Mouse (Mus musculus) olfactory bulb, adult 2 months (tissue): ENCODE measurements around the gene Hivep3. TPM values are rescaled to one million over a fixed set of nuclear protein-coding genes. Genes with fewer than 3 reads are reported as not detected.

ENCODE experiments used
- H3K27ac ChIP-seq: fragments of 200-500 bp; 2 replicates; pipeline ENCODE4 v1.5.1; 2012; ENCODE audit warnings: low read depth, low read length; ENCODE audit not compliant: insufficient read depth
- H3K4me1 ChIP-seq: fragments of 200-500 bp; 2 replicates; pipeline ENCODE4 v1.6.1; 2012; ENCODE audit warnings: low read length; ENCODE audit not compliant: control insufficient read depth, insufficient read depth
- H3K4me3 ChIP-seq: fragments of 200-500 bp; 2 replicates; pipeline ENCODE4 v1.5.1; 2012; ENCODE audit warnings: mild to moderate bottlenecking, low read depth, low read length, moderate library complexity; ENCODE audit not compliant: insufficient read depth
- CTCF ChIP-seq: fragments of 200-500 bp; IDR thresholded peaks from 2 replicates; pipeline ENCODE4 v1.5.1; 2012; ENCODE audit warnings: low read depth, mild to moderate bottlenecking, low read length, moderate library complexity; ENCODE audit not compliant: insufficient read depth
- POLR2A ChIP-seq: fragments of 200-500 bp; IDR thresholded peaks from 2 replicates; pipeline ENCODE4 v1.6.1; 2012; ENCODE audit warnings: mild to moderate bottlenecking, low read depth, low read length, moderate library complexity; ENCODE audit not compliant: insufficient read depth
- WGBS: fragments of 180-500 bp; shearing (Covaris S2); methylation state at CpG from one replicate; pipeline ENCODE4 v1.1.7; 2018; 5-methylcytosine and 5-hydroxymethylcytosine counted together
- polyA plus RNA-seq: library from polyadenylated mRNA; stranded (reverse); fragments of >200 nt; gene quantifications from 2 replicates; pipeline ENCODE4 v1.2.4, GENCODE M21; 2012; ENCODE audit warnings: low replicate concordance; ENCODE audit not compliant: missing spikeins, insufficient read depth, insufficient read length

Hivep3 gene
- polyA plus RNA-seq, 1 experiment, result 55.7 TPM

DNA sequence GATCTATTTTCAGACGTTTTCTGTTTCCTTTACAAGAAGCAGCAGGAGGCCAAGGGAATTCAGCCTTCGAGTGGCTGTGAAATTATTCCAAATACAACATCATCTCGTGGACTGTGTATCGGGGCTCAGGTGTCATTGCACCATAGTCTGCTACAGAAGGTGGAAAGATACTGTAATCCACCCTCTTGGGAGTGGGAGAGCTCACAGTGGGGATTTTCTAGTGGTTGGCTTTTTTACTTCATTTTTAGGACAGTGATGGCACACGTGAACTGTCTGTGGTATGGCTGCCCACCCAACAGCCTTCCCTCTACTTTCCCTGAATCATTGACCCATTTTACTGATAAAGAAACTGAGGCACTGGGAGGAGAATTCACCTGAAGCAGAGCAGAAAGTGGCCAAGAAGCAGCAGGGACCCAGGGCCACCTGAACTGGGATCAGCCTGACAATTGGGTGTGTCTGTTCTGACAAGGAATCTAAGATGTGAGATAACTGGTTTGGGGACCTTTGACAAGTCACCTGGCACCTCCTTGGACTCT is 233.6 kb downstream of the Hivep3 start:
- 39% methylated on average over 5 of the region's 5 CpGs for WGBS
- Histone ChIP-seq H3K4me3 (no peak overlapping the region), H3K27ac (peak overlapping the region; percentile 7; the same call in 1 of the 2 replicates), H3K4me1 (peaks cover 58% of the 10 kb centered on the region)
- TF ChIP-seq POLR2A, result no peak
- TF ChIP-seq CTCF, result no peak

DNA sequence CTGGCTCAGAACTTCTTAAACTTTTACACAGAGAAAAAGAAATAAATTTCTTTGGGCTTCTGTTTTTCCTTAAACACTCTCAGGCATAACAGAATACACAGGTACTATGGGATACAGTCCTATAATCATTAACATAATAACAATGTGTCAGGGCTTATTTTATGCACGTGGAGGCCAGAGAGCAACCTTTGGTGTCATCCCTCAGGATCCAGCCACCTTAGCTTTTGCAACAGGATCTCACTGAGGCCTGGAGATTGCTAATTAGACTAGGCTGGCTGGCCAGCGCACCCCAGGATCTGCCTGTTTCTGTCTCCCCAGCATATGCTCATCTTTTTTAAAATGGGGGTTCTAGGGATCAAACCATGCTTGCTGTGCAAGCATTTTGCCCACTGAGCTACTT is 234.1 kb downstream of the Hivep3 start:
- peaks cover 60% of the 10 kb centered on the region for H3K4me1 ChIP-seq
- no peak overlapping the region for H3K27ac ChIP-seq
- no peak for TF ChIP-seq POLR2A
- TF ChIP-seq CTCF, result no peak
- 55% methylated on average over 2 of the region's 2 CpGs for WGBS
- H3K4me3 ChIP-seq, result no peak overlapping the region

DNA sequence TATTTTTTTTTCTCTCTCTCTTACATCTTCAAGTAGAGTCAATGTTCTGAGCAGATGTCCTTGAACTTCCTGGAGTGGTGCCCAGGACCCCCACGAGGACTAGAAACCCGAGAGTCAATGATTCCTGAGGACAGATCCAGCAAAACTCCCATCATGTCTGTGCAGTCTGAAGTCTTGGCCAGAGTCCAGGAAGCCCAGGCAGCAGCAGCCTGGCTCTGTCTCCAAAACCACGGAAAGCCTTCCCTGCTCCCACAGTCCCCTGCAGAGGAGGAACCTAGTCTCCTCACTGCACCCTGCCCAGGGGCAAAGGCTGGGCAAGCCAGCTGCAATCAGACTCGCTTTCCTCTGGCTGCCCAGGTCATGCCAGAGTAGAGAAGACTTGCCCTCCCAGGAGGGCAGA is 234.5 kb downstream of the Hivep3 start:
- Histone ChIP-seq H3K27ac (peak overlapping the region; percentile 63), H3K4me1 (peaks cover 62% of the 10 kb centered on the region), H3K4me3 (no peak overlapping the region)
- TF ChIP-seq POLR2A (no peak), CTCF (no peak)
- 16% methylated on average over 4 of the region's 4 CpGs for WGBS

DNA sequence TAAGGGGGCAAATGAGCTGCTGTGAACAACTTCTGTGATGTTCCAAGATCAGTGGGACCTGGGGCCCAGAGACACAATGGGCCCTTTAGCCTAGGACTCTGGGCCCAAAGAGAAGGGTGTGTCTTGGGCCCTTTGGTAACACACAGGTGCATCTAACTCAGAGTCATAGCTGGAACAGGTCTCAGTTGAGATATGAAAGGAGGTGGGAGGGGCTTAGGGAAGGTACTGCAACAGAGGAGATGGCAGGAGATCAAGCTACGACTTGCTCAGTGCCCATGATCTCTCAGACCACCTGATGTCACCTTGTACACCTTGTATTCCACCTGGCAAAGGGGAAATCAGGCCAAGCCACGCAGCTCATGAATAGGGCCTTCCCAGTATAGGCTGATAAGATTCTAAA is 235.3 kb downstream of the Hivep3 start:
- no peak overlapping the region for H3K27ac ChIP-seq
- no peak overlapping the region for H3K4me3 ChIP-seq
- WGBS, result 89% methylated on average over 2 of the region's 2 CpGs
- TF ChIP-seq POLR2A (no peak), CTCF (no peak)
- H3K4me1 ChIP-seq, result peaks cover 60% of the 10 kb centered on the region

DNA sequence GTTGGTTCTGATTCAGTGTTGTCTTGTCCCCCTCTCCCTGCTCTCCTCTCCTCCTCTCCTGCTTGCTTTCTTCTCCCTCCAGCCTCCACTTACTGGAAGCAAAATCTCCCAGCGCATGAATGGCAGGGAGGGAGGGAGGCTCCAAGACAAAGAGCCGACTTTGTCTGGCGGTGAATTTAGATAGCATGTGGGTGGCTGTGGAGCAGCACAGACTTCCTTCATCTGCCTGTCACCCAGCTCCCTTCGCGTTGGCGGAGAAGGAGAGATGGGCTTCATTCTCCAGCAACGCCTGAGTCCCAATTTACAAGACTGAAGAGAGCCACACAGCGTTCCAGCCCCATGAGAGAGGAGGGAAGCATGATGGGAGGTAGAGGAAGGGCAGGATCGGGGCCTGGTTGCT is 236.6 kb downstream of the Hivep3 start:
- WGBS, result 13% methylated on average over 9 of the region's 9 CpGs
- peaks cover 52% of the 10 kb centered on the region for H3K4me1 ChIP-seq
- TF ChIP-seq POLR2A (no peak), CTCF (no peak)
- H3K4me3 ChIP-seq, result no peak overlapping the region
- H3K27ac ChIP-seq, result peak overlapping the region; percentile 40

DNA sequence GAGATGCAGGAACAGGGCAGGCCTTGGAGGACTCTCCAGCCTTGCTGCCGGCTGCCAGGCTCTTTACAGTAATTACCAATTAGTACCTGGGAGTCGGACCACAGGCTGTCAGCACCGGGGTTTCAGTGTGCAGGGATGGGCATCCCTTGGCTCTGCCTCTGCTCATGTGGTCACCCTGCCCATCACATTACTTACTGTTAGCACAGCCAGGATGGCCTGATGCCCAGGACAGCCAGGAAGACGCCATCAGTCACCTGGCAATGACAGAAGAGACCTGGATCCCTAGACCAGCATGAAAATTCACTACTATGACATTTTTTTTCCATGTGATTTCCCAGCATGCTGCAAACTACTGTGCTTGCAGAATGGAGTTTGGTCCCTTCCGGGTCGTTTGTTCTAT is 238.8 kb downstream of the Hivep3 start:
- 73% methylated on average over 6 of the region's 6 CpGs for WGBS
- TF ChIP-seq CTCF (no peak), POLR2A (no peak)
- Histone ChIP-seq H3K4me3 (no peak overlapping the region), H3K4me1 (peaks cover 45% of the 10 kb centered on the region), H3K27ac (no peak overlapping the region)

DNA sequence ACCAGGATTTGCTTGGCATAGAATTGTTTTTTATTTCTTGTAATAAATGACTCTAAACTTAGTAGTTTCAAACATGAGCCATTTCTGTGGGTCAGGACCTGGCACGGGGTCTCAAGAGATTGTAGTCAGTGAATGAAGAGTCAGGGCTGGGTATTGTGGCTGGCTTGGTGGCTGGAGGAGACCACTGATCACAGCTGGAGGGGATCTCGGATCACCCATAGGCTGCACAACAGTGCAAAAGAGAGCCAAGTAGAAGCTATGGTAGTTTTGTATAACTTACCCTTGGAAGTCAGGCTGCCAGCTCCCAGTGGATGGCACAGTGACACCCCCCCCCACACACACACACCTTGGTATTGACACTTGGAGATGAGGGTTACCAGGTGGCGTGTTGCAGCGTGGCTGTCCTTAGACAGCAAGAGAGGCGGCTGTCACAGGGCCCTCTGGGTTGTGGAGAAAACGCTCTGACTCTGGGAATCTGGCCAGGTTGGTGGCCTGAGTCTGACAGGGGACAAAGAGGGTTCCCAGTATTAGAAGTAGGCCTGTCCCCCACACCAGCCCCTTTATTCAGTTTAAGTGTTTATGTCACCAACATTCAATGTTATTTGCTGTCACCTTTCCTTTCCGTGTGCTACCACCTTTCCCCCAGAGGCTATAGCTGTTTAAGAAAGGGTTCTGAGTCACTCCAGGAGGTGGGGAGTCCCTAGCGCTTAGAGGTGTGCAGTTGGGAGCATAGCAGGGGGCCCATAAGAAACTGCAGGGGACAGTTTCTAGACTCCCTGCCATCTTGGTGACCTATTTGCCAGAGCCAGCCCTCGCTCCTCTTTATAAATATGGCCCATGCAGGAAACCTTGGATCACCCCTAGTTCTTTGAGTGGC is 240.4 kb downstream of the Hivep3 start:
- no peak overlapping the region for H3K4me3 ChIP-seq
- WGBS, result 81% methylated on average over 9 of the region's 9 CpGs
- TF ChIP-seq CTCF (no peak), POLR2A (no peak)
- H3K4me1 ChIP-seq, result peaks cover 40% of the 10 kb centered on the region
- H3K27ac ChIP-seq, result no peak overlapping the region

DNA sequence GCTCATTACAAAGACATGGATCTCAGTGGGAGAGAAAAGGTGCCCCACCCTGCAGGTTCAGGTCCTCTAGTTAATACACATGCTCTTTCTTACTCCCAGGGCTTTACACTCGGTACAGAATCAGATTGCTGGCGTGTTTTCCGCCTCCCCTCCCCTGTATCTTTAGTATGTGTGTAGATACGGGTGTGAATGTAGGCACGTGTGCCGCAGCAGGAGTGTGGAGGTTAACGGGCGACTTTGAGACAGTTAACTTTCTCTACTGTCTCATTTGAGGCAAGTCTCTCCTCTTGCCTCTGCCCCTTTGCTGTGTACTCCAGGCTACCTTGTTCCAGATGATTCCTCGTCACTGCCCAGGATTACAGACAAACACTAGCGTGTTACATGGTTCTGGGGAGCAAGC is 241.7 kb downstream of the Hivep3 start:
- TF ChIP-seq POLR2A, result no peak

DNA sequence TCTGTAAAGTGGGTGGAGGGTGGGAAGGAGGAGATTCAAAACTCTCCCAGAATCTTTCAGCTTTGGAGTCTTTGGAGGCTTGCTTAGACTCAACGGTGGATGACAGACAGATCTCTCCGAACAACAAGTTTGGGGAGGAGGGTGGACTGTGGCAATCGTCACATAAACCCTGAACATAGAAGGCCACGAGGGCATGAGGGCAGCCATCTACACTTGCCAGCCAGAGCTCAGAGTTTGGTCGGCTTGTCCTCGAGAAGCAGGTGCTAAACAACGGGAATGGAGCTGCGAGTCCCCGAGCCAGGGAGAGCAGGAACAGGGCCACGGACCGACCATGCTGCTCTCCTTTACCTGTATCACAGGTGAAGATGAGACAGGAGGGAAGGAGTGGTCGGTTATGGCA is 242.2 kb downstream of the Hivep3 start:
- WGBS, result 85% methylated on average over 12 of the region's 12 CpGs
- TF ChIP-seq CTCF (no peak), POLR2A (no peak)
- H3K27ac ChIP-seq, result no peak overlapping the region
- peaks cover 29% of the 10 kb centered on the region for H3K4me1 ChIP-seq
- no peak overlapping the region for H3K4me3 ChIP-seq

More for the DNA sequence above, 241.7 kb downstream of the Hivep3 start:
- Histone ChIP-seq H3K27ac (no peak overlapping the region), H3K4me1 (peaks cover 31% of the 10 kb centered on the region), H3K4me3 (no peak overlapping the region)
- 89% methylated on average over 10 of the region's 10 CpGs for WGBS
